Mouse (Mus musculus) ES-Bruce4 (cell line): ENCODE data around the gene Adpgk.

Source experiments
- CTCF ChIP-seq: IDR thresholded peaks from one replicate; pipeline ENCODE4 v1.8.1; 2011; ENCODE audit warnings: low read depth, low read length
- EP300 ChIP-seq: IDR thresholded peaks from 2 replicates; pipeline ENCODE4 v1.6.1; 2011; ENCODE audit warnings: low read depth, low read length; ENCODE audit not compliant: insufficient read depth
- POLR2A ChIP-seq: IDR thresholded peaks from one replicate; pipeline ENCODE4 v1.8.1; 2011; ENCODE audit warnings: low read length; ENCODE audit not compliant: insufficient read depth

DNA sequence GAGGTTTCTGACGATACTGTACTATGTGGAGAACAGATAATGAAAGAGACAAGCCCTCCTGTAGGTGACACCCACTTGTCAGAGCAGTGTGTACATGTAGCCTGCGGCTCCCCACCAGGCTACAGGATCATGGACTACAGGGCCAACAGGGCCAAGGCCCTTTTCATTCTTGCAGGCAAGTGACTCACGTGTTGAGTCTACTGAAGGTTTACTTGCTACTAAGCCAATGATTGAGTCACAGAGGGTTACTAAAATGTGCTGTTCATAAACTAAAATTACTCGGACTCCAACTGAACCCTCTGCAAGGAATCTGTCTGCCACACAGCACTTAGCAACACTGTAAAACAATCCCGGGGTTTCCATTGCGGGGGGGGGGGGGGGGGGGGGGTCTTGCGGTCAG, 46.2 kb upstream of the Adpgk start:
- no peak for TF ChIP-seq CTCF
- TF ChIP-seq POLR2A, result no peak
- TF ChIP-seq EP300, result no peak
